Mouse (Mus musculus): ENCODE data around the gene Rab3ip. TPM values are rescaled to one million over a fixed set of nuclear protein-coding genes. Genes with fewer than 3 reads are reported as not detected.

Rab3ip gene
- polyA plus RNA-seq, 1 experiment from 2014 or later, result 25.2 TPM

DNA sequence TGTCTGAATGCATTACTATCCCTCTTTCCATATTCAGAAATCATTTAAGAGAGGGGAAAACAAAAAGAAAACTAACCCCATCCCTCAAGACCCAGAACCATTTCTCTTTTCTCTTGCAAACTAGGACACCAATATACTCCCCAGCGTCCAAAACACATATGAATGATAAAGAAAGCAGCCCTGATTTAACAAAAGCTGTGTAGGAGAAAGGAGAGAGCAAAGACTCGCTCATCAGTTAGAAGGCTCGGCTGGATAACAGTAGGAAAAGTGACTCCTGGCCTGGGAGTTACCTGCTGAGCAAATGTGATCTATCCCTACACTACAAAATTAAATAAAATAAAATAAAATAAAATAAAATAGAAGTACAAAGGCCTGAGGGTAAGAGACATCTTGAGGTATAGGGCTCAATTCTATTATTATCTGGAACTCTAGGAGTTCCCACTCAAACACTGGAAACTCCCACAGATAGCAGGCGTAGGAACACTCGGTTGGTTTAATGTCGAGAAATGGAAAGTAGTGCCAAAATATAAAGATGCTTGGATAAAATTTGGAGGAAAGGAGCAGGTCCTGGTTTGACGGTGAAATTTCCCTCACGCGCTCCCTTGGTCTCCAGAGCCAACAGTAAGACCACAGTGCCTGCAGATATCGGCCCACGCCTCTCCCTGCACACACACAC, 6.1 kb upstream of the Rab3ip start:
- Histone ChIP-seq H3K4me1 (no peaks in the 10 kb centered on the region), H3K9ac (no peak overlapping the region), H3K27ac (no peak overlapping the region), H3K36me3 (no peaks in the 10 kb centered on the region), H3K4me2 (no peak overlapping the region), H3K9me3 (no peaks in the 10 kb centered on the region), H3K27me3 (replicated peaks) (no peaks in the 10 kb centered on the region), H3K4me3 (replicated peaks) (no peak overlapping the region)
- WGBS, result 91% methylated on average over 11 of the region's 11 CpGs
- no peak for ATAC-seq (ENCODE audit: insufficient read depth, low FRiP score, low read depth)

DNA sequence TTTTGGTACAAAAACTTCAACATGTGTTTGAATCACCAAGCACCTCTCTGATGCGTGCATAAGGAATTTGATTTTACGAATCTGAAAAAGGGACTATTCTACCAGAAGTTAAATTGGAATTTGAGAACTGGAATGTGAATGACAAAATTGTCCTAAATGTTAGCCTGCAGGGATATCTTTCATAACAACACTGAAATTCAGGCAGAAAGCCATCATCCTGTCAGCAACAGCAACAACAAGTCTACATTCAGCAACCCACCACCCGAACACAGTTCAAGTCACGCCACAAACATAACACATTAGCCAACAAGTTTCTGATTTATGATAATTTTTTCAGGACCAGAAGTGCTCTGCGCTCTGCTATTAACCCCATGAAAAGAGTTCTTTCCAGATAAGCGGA, 4.6 kb upstream of the Rab3ip start:
- Histone ChIP-seq H3K4me3 (replicated peaks) (no peak overlapping the region), H3K4me2 (no peak overlapping the region), H3K9ac (no peak overlapping the region), H3K36me3 (no peaks in the 10 kb centered on the region), H3K27ac (no peak overlapping the region), H3K4me1 (no peaks in the 10 kb centered on the region), H3K9me3 (no peaks in the 10 kb centered on the region), H3K27me3 (replicated peaks) (no peaks in the 10 kb centered on the region)
- WGBS, result 93% methylated on average over 6 of the region's 6 CpGs
- ATAC-seq (ENCODE audit: insufficient read depth, low FRiP score, low read depth), result no peak

DNA sequence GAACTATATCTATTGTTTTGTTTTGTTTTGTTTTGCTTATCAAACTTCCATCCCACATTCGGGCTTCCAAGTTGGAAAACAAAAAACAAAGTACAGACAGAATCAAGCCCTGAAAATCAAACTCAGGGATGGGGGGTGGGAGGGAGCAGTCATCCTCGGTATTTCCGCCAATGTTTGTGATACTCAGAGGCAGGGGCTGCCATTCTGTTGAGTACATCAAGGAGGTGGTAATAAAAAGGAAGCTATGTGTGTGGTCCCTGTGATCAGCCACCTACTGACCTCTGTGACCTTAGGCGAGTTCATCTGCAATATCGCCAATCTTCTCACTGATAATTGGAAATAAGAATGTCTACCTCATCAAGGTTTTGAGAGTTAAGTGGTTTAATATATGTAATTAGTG, 317 bp upstream of the Rab3ip start:
- no peaks in the 10 kb centered on the region for H3K27me3 ChIP-seq (replicated peaks)
- peak overlapping the region; percentile 77 for H3K4me3 ChIP-seq (replicated peaks)
- H3K4me2 ChIP-seq, result peak overlapping the region; percentile 59
- H3K36me3 ChIP-seq, result no peaks in the 10 kb centered on the region
- ATAC-seq (ENCODE audit: insufficient read depth, low FRiP score, low read depth), result no peak
- 16% methylated on average over 5 of the region's 5 CpGs for WGBS
- 0 out of 2 replicates have a peak, but pooled peaks cover 4% of the 10 kb centered on the region for H3K4me1 ChIP-seq
- no peaks in the 10 kb centered on the region for H3K9me3 ChIP-seq
- H3K9ac ChIP-seq, result no peak overlapping the region
- no peak overlapping the region for H3K27ac ChIP-seq

DNA sequence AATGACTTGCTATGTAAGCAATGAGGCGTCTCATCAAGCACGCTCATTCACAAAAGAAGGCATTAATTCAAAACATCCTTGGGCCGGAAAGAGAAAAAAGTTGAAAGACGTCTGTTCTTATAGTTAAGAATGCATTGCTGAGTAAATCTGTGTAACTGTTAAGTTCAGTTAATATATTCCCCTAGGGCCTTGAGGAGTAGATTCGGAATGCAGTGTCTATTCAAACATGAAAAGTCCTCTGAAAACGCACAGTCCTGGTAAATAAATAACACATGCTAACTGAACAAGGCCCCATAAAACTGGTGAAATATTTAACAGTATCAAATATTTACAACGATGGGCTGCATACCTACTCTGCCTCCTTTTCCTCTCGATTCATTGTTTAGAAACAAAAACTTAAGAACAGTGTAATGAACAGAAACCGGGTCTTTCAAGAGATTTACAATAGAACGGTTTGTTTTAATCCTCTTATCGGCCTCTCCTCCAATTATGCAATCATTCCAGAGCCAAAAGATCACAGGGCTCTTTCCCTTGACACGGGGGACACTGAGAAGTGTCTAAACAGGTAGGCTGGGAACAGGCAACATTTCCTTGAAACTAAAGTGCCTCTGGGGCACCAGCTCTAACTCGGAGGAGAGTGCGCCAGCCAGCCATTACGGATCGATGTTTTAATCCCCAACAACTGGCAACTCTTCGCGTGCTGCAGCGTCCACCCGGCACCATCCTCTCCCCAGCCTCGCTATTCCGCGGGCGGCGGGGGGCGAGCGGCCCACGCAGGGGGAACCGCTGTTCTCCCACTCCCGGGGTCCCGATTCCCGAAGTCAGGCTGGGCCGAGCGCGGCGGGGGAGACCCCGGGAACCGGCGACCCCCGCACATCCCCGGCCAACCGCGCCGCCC, 1.2 kb downstream of the Rab3ip start:
- H3K4me1 ChIP-seq, result 0 out of 2 replicates have a peak, but pooled peaks cover 4% of the 10 kb centered on the region
- ATAC-seq (ENCODE audit: insufficient read depth, low FRiP score, low read depth), result 0 out of 2 replicates have a peak, but pooled peaks have one; percentile 1
- H3K9me3 ChIP-seq, result no peaks in the 10 kb centered on the region
- H3K9ac ChIP-seq, result peak overlapping the region; percentile 43
- H3K4me3 ChIP-seq (replicated peaks), result peak overlapping the region; percentile 77
- WGBS, result 3% methylated on average over 44 of the region's 44 CpGs
- H3K36me3 ChIP-seq, result no peaks in the 10 kb centered on the region
- H3K27me3 ChIP-seq (replicated peaks), result no peaks in the 10 kb centered on the region
- peak overlapping the region; percentile 83 for H3K4me2 ChIP-seq
- H3K27ac ChIP-seq, result peak overlapping the region; percentile 88

DNA sequence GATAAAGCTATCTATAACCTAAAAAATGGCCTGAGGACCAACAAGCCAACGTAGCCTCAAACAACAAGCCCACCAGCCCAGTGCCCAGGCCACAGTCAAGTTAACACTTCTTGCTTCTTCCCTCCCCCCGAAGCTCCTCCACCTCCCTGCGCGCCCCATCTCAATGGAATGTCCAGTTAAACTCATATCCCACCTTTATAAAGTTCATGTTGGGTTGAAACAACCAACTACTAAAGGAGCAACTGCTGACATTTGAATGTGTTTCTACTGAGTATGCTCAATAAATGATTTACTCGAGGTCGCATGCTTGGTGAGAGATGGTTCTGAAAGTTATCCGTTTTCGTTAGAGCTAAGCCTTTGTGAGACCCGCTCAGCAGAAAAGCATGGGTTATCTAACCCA, 2.2 kb downstream of the Rab3ip start:
- H3K27me3 ChIP-seq (replicated peaks), result no peaks in the 10 kb centered on the region
- H3K4me2 ChIP-seq, result peak overlapping the region; percentile 83
- no peak overlapping the region for H3K27ac ChIP-seq
- H3K4me3 ChIP-seq (replicated peaks), result peak overlapping the region; percentile 77; the same call in 1 of the 2 replicates
- H3K36me3 ChIP-seq, result no peaks in the 10 kb centered on the region
- 64% methylated on average over 9 of the region's 9 CpGs for WGBS
- H3K4me1 ChIP-seq, result 0 out of 2 replicates have a peak, but pooled peaks cover 4% of the 10 kb centered on the region
- H3K9ac ChIP-seq, result no peak overlapping the region
- ATAC-seq (ENCODE audit: insufficient read depth, low FRiP score, low read depth), result no peak
- no peaks in the 10 kb centered on the region for H3K9me3 ChIP-seq

DNA sequence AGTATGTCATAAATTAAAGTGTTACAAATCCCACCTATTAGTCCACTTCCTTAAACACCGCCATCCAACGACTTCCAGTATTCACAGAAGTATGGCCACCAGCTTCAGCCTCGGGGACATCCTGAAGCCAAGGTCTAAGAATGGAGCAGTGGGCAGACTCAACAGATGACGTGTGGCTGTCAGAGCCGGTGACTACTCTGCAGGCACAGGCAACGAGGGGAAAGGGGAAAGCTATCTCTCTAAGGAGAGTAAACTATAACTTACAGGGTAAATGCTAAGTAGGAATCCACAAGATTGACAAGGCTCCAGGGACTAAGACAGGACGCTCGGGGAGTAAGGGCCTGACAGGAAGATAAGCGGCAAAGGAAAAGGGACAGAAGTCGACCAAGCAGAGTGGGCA, 5.6 kb downstream of the Rab3ip start:
- H3K27ac ChIP-seq, result no peak overlapping the region
- 58% methylated on average over 10 of the region's 10 CpGs for WGBS
- no peak overlapping the region for H3K4me2 ChIP-seq
- H3K36me3 ChIP-seq, result peaks cover 9% of the 10 kb centered on the region; the same call in 1 of the 2 replicates
- H3K27me3 ChIP-seq (replicated peaks), result no peaks in the 10 kb centered on the region
- H3K9me3 ChIP-seq, result no peaks in the 10 kb centered on the region
- no peak overlapping the region for H3K9ac ChIP-seq
- 0 out of 2 replicates have a peak, but pooled peaks cover 4% of the 10 kb centered on the region for H3K4me1 ChIP-seq
- H3K4me3 ChIP-seq (replicated peaks), result no peak overlapping the region
- ATAC-seq (ENCODE audit: insufficient read depth, low FRiP score, low read depth), result no peak

DNA sequence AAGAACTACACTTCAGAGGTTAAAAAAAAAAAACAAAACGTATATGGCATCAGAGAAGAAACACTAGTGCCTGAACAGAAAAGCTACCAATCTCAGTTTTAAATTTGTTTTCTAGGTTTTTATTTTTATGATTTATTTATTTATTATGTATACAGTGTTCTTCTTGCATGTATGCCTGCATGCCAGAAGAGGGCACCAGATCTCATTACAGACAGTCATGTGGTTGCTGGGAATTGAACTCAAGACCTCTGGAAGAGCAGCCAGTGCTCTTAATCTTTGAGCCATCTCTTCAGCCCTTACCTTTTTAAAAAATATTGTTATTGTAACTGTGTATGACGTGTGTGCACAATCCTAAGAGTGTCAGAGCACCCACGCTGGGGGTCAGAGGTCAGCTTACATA, 6.4 kb downstream of the Rab3ip start:
- Histone ChIP-seq H3K27me3 (replicated peaks) (no peaks in the 10 kb centered on the region), H3K4me3 (replicated peaks) (no peak overlapping the region), H3K36me3 (peaks cover 10% of the 10 kb centered on the region; the same call in 1 of the 2 replicates), H3K9me3 (no peaks in the 10 kb centered on the region), H3K27ac (no peak overlapping the region), H3K9ac (no peak overlapping the region), H3K4me1 (0 out of 2 replicates have a peak, but pooled peaks cover 4% of the 10 kb centered on the region), H3K4me2 (no peak overlapping the region)
- 81% methylated on average over 3 of the region's 3 CpGs for WGBS
- no peak for ATAC-seq (ENCODE audit: insufficient read depth, low FRiP score, low read depth)

DNA sequence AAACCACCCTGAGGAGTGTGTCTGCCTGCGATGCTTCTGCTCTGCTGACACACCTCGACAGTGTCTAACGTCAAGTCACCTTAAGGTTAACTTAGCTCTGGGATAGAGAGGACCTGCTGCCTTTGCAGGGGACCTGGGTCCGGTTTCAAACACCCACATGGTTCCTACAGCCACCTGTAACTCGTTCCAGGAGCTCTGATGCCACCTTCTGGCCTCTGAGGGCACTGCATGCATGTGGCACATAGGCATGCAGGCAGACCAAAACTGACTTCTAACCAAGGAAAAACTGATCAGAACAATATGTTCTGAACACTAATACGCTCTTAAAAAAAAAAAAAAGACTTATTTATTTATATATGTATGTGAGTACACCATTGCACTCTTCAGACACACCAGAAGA, 7.5 kb downstream of the Rab3ip start:
- Histone ChIP-seq H3K4me3 (replicated peaks) (no peak overlapping the region), H3K27me3 (replicated peaks) (no peaks in the 10 kb centered on the region), H3K9ac (no peak overlapping the region), H3K36me3 (peaks cover 21% of the 10 kb centered on the region; the same call in 1 of the 2 replicates), H3K4me1 (no peaks in the 10 kb centered on the region), H3K9me3 (no peaks in the 10 kb centered on the region), H3K27ac (no peak overlapping the region), H3K4me2 (no peak overlapping the region)
- ATAC-seq (ENCODE audit: insufficient read depth, low FRiP score, low read depth), result no peak
- WGBS, result 89% methylated on average over 6 of the region's 6 CpGs

DNA sequence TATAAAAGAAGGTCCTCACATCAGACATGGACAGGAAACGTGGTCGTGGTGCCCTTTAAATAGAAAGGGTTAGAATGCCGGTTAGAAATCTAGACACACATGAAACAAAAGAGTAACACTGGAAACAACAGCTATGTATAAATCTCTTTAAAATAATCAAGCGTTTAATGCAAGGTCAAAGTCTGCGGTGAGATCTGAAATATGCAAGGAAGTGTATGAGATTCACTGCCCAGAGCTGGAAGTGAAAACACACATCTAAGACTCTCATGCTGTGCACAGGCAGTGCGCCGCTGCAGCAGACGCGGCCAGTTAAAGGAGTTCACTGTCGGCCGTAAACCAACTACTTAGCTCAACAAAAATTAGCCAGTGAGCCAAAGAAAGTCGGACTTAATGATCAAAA, 15.5 kb downstream of the Rab3ip start:
- Histone ChIP-seq H3K36me3 (peaks cover 18% of the 10 kb centered on the region; the same call in 1 of the 2 replicates), H3K9me3 (no peaks in the 10 kb centered on the region), H3K27me3 (replicated peaks) (no peaks in the 10 kb centered on the region), H3K27ac (no peak overlapping the region), H3K4me1 (no peaks in the 10 kb centered on the region), H3K9ac (no peak overlapping the region), H3K4me3 (replicated peaks) (no peak overlapping the region), H3K4me2 (no peak overlapping the region)
- no peak for ATAC-seq (ENCODE audit: insufficient read depth, low FRiP score, low read depth)
- 84% methylated on average over 12 of the region's 12 CpGs for WGBS

DNA sequence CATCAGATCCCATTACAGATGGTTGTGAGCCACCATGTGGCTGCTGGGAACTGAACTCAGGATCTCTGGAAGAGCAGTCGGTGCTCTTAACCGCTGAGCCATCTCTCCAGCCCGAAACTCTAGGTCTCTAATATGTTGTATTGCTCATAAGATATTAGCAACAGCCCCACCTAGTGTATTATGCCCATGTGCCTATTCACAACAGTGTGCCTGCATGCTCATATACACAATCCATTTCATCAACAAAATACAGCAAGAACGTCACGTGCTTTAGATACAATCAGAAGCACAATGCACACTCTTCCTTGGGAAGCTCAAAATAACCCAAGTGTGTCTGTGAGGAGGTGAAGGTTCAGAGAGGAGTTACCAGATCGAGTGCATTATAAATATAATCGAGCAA, 16.8 kb downstream of the Rab3ip start:
- no peak for ATAC-seq (ENCODE audit: insufficient read depth, low FRiP score, low read depth)
- Histone ChIP-seq H3K9ac (no peak overlapping the region), H3K4me1 (no peaks in the 10 kb centered on the region), H3K9me3 (no peaks in the 10 kb centered on the region), H3K36me3 (peaks cover 14% of the 10 kb centered on the region; the same call in 1 of the 2 replicates), H3K4me2 (no peak overlapping the region), H3K27me3 (replicated peaks) (no peaks in the 10 kb centered on the region), H3K27ac (no peak overlapping the region), H3K4me3 (replicated peaks) (no peak overlapping the region)
- WGBS, result 87% methylated on average over 7 of the region's 7 CpGs

DNA sequence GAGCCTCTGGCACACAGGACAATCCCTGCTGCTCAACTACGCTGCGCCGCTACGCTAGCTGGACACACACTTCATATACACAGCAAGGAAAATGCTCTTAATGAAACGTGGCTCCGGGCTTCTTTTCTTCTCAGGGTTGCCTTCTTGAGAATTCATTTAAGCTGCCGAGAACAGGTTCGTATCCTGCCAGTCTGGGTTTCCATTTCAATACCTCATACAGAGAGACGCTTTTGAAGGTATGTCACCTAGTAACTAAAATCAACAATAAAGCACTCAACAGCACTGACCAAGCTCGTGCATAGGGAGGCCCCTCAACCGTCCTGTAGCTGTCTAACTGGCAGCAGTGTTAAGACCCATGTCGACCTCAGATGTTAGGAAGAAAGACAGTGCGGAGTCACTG, 18.2 kb downstream of the Rab3ip start:
- Histone ChIP-seq H3K9me3 (no peaks in the 10 kb centered on the region), H3K27ac (no peak overlapping the region), H3K4me3 (replicated peaks) (no peak overlapping the region), H3K4me1 (no peaks in the 10 kb centered on the region), H3K27me3 (replicated peaks) (no peaks in the 10 kb centered on the region), H3K36me3 (0 out of 2 replicates have a peak, but pooled peaks cover 4% of the 10 kb centered on the region), H3K4me2 (no peak overlapping the region), H3K9ac (no peak overlapping the region)
- WGBS, result 88% methylated on average over 13 of the region's 13 CpGs
- ATAC-seq (ENCODE audit: insufficient read depth, low FRiP score, low read depth), result no peak
